Mouse (Mus musculus): ENCODE measurements around the gene Olfr1234. TPM values are rescaled to one million over a fixed set of nuclear protein-coding genes. Genes with fewer than 3 reads are reported as not detected.

The Olfr1234 gene
- not detected in 2 replicates for polyA plus RNA-seq (2016; fragmentation: Nextera tagmentation; extraction: Ambion mirVana)

DNA sequence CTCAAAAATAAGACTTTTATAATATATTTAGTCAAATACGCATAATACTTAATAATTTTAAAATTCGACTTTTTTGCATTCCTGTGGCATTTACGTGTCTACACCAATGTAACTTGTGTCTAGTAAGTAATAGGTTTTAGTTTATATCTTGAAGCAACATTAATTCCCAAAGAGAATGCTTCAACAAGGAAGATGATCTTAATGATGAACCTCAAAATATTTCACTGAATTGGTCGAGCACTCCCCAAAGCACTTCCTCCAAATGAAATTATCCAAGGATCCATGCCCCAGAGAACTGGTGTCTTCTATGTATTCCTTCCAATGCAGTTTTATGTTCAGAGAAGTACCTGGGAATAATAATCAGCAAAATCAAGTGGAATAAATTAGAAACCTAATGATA, at the start of gene Olfr1234:
Olfr1234 (minus strand) TSS at position 101 of the 400 bp plus-strand sequence.
- H3K4me1 ChIP-seq (replicated peaks): no peaks in the 10 kb centered on the region
- DNase-seq (ENCODE audit: low spot score): no peak
- H3K36me3 ChIP-seq: no peaks in the 10 kb centered on the region
- no peaks in the 10 kb centered on the region for H3K9me3 ChIP-seq
- H3K27ac ChIP-seq: no peak within 1 kb of the TSS
- WGBS: 91% methylated on average over 4 of the region's 4 CpGs
- no peak within 1 kb of the TSS for H3K4me3 ChIP-seq
- H3K27me3 ChIP-seq (ENCODE audit: insufficient read depth, poor library complexity, severe bottlenecking): no peaks in the 10 kb centered on the region

DNA sequence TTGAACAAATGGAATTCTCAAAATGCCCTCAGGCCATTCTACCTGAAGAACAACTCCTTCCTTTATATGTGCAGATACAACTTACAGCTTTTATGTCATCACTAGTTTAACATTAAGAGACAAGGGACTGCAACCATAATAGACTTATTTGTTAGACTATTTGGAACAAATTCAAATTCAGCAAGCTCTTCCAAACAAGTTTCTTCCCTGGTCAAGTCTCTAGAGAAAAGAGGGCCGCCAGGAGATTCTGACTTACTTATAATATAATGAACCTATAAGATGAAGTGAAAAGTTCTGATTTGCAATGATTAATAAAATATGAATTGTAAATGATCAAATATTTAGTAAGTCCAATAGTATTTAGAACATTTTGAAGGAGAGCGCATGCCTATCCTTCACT, 44.9 kb upstream of the Olfr1234 start, which contains the start of gene Olfr1238:
Olfr1238 (minus strand) TSS at position 101 of the 400 bp plus-strand sequence.
- no peaks in the 10 kb centered on the region for H3K27me3 ChIP-seq (ENCODE audit: insufficient read depth, poor library complexity, severe bottlenecking)
- H3K27ac ChIP-seq: no peak within 1 kb of the TSS
- DNase-seq (ENCODE audit: low spot score): no peak
- H3K4me1 ChIP-seq (replicated peaks): no peaks in the 10 kb centered on the region
- no peak within 1 kb of the TSS for H3K4me3 ChIP-seq
- no peaks in the 10 kb centered on the region for H3K36me3 ChIP-seq
- no peaks in the 10 kb centered on the region for H3K9me3 ChIP-seq
- whole genome bisulfite sequencing: 92% methylated on average over 2 of the region's 2 CpGs

DNA sequence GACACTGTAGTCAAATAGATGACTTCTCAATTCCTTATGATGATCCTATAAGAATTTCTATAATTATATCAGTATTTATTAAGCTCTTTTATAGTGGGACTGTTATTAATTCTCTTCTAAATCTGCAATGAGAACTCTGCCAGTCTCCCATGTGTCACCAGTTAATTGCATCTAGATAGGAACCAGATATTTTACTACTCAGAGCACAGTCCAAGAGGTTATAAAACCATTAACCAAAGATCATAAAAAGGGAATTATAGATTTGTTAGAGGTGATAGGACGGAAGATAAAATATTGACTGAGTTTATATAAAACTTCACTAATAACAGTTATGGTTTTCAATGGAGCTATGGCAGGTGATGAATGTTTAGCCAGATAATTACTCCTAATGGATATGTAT, 36.2 kb upstream of the Olfr1234 start:
- no peaks in the 10 kb centered on the region for H3K9me3 ChIP-seq

DNA sequence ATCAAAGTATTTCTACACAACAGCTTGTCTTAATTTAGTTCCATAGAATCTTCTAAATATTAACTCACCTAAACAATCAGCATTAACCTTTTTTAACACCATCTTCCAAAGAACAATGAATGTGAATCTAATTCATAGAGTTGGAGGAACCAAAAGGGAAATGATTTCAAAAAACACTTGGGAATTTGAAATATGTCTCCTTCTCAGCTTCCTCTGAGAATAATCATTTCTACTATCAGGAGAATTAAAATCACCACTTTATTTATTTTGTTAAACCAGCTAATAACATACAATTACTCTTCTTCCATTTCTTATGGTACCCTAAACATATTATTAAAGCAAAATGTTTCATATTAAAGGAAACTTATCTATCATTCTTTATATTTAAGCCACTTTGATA, 22.4 kb downstream of the Olfr1234 start, which contains the start of gene Olfr1233:
Olfr1233 (minus strand) TSS at position 101 of the 400 bp plus-strand sequence.
- no peak for DNase-seq (ENCODE audit: low spot score)
- H3K4me1 ChIP-seq (replicated peaks): no peaks in the 10 kb centered on the region
- H3K4me3 ChIP-seq: no peak within 1 kb of the TSS
- no peaks in the 10 kb centered on the region for H3K27me3 ChIP-seq (ENCODE audit: insufficient read depth, poor library complexity, severe bottlenecking)
- no peak within 1 kb of the TSS for H3K27ac ChIP-seq
- no peaks in the 10 kb centered on the region for H3K36me3 ChIP-seq
- H3K9me3 ChIP-seq: no peaks in the 10 kb centered on the region

More for the DNA sequence above, 36.2 kb upstream of the Olfr1234 start:
- Histone ChIP-seq H3K4me1 (replicated peaks) (no peaks in the 10 kb centered on the region), H3K36me3 (no peaks in the 10 kb centered on the region), H3K4me3 (no peak overlapping the region), H3K27me3 (ENCODE audit: insufficient read depth, poor library complexity, severe bottlenecking) (no peaks in the 10 kb centered on the region), H3K27ac (no peak overlapping the region)
- DNase-seq (ENCODE audit: low spot score): no peak
- 90% methylated on average over 1 of the region's 1 CpGs for WGBS

DNA sequence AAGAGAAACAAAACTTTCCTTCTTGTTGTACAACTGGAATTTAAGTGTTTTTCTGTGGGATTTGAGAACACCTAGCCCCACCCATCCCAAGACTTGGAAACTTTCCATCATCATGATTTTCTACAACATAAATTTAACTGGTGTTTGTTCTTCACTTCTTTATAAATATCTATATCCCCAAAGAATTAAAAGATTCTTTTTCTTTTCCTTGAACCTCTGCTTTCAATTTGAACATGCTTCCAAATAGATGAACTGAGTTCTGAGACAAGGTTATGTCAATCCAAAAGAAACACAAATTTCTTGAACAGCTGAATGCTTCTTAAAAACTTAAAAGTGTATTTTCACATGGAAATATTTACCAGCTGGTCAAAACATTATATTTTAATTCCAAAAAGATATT, 35.1 kb downstream of the Olfr1234 start, which contains the start of gene Olfr1232:
Olfr1232 (minus strand) TSS at position 101 of the 400 bp plus-strand sequence.
- Histone ChIP-seq H3K27me3 (ENCODE audit: insufficient read depth, poor library complexity, severe bottlenecking) (no peaks in the 10 kb centered on the region), H3K4me3 (no peak within 1 kb of the TSS), H3K36me3 (no peaks in the 10 kb centered on the region), H3K9me3 (no peaks in the 10 kb centered on the region), H3K27ac (no peak within 1 kb of the TSS), H3K4me1 (replicated peaks) (no peaks in the 10 kb centered on the region)
- DNase-seq (ENCODE audit: low spot score): no peak

Other genes with a start within 250 kb of the Olfr1234 start
- gene Olfr1221, start 247.6 kb downstream of the Olfr1234 start, polyA plus RNA-seq (2016; fragmentation: Nextera tagmentation; extraction: Ambion mirVana): not detected in 2 replicates
- not detected in 2 replicates for gene Olfr1222, start 231.8 kb downstream of the Olfr1234 start, polyA plus RNA-seq (2016; fragmentation: Nextera tagmentation; extraction: Ambion mirVana)
- gene Olfr1223, start 213.3 kb downstream of the Olfr1234 start, polyA plus RNA-seq (2016; fragmentation: Nextera tagmentation; extraction: Ambion mirVana): not detected in 2 replicates
- gene Olfr1224-ps1, start 200.8 kb downstream of the Olfr1234 start, polyA plus RNA-seq (2016; fragmentation: Nextera tagmentation; extraction: Ambion mirVana): not detected in 2 replicates
- gene Olfr1225, start 190.2 kb downstream of the Olfr1234 start, polyA plus RNA-seq (2016; fragmentation: Nextera tagmentation; extraction: Ambion mirVana): not detected in 2 replicates
- not detected in 2 replicates for gene Olfr1226, start 164.8 kb downstream of the Olfr1234 start, polyA plus RNA-seq (2016; fragmentation: Nextera tagmentation; extraction: Ambion mirVana)
- gene Olfr1228, start 110.8 kb downstream of the Olfr1234 start, polyA plus RNA-seq (2016; fragmentation: Nextera tagmentation; extraction: Ambion mirVana): not detected in 2 replicates
- gene Olfr1229, start 76.9 kb downstream of the Olfr1234 start, polyA plus RNA-seq (2016; fragmentation: Nextera tagmentation; extraction: Ambion mirVana): not detected in 2 replicates
- gene Olfr1230, start 67.6 kb downstream of the Olfr1234 start, polyA plus RNA-seq (2016; fragmentation: Nextera tagmentation; extraction: Ambion mirVana): not detected in 2 replicates
- gene Olfr1231, start 57.8 kb downstream of the Olfr1234 start, polyA plus RNA-seq (2016; fragmentation: Nextera tagmentation; extraction: Ambion mirVana): not detected in 2 replicates
- not detected in 2 replicates for gene Olfr1232, start 35.2 kb downstream of the Olfr1234 start, polyA plus RNA-seq (2016; fragmentation: Nextera tagmentation; extraction: Ambion mirVana)
- not detected in 2 replicates for gene Olfr1233, start 22.5 kb downstream of the Olfr1234 start, polyA plus RNA-seq (2016; fragmentation: Nextera tagmentation; extraction: Ambion mirVana)
- not detected in 2 replicates for gene Olfr1238, start 44.8 kb upstream of the Olfr1234 start, polyA plus RNA-seq (2016; fragmentation: Nextera tagmentation; extraction: Ambion mirVana)
- gene Olfr1239, start 55.5 kb upstream of the Olfr1234 start, polyA plus RNA-seq (2016; fragmentation: Nextera tagmentation; extraction: Ambion mirVana): not detected in 2 replicates
- not detected in 2 replicates for gene Olfr1240, start 78.1 kb upstream of the Olfr1234 start, polyA plus RNA-seq (2016; fragmentation: Nextera tagmentation; extraction: Ambion mirVana)
- not detected in 2 replicates for gene Olfr1241, start 122.3 kb upstream of the Olfr1234 start, polyA plus RNA-seq (2016; fragmentation: Nextera tagmentation; extraction: Ambion mirVana)
- gene Olfr1242, start 133.5 kb upstream of the Olfr1234 start, polyA plus RNA-seq (2016; fragmentation: Nextera tagmentation; extraction: Ambion mirVana): not detected in 2 replicates
- not detected in 2 replicates for gene Olfr1243, start 166.6 kb upstream of the Olfr1234 start, polyA plus RNA-seq (2016; fragmentation: Nextera tagmentation; extraction: Ambion mirVana)
- not detected in 2 replicates for gene Olfr1245, start 213.6 kb upstream of the Olfr1234 start, polyA plus RNA-seq (2016; fragmentation: Nextera tagmentation; extraction: Ambion mirVana)
- not detected in 2 replicates for gene Olfr1246, start 228.3 kb upstream of the Olfr1234 start, polyA plus RNA-seq (2016; fragmentation: Nextera tagmentation; extraction: Ambion mirVana)
- gene Olfr1247, start 249.3 kb upstream of the Olfr1234 start, polyA plus RNA-seq (2016; fragmentation: Nextera tagmentation; extraction: Ambion mirVana): not detected in 2 replicates

Data from hindbrain, embryonic 10.5 days (tissue).